Mouse (Mus musculus) bone marrow macrophage, adult 2 months (primary cell): ENCODE results near the gene Hoxc5.

ENCODE experiments used
- CTCF ChIP-seq: IDR thresholded peaks from 2 replicates; pipeline ENCODE4 v1.5.1; 2012; ENCODE audit warnings: low read depth, mild to moderate bottlenecking, low read length, moderate library complexity
- POLR2A ChIP-seq: IDR thresholded peaks from 2 replicates; pipeline ENCODE4 v1.6.1; 2012; ENCODE audit warnings: mild to moderate bottlenecking, low read depth, low read length, borderline replicate concordance

DNA sequence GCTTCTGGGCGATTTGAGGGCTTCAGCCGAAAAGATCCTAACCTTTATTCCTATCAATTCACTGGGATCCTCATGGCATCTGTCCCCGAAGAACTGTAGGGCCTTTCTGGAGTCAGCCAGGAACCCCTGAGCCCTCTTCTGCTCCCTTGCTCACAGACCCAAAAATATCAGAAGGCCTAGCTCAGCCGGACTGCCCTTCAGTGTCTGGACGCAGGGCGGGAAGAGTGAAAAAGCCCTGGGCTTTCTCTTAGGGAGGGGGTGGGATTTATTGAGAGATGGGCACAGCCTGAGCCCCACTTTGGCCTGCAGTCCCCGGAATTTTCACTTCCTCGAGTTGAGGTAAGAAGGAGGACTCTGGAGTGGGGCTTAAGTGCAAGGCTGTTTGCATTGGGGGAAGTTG is 4.0 kb upstream of the Hoxc5 start:
- TF ChIP-seq CTCF (no peak), POLR2A (no peak)
